Mouse (Mus musculus) heart, embryonic 11.5 days (tissue): Measurements from ENCODE around the gene Cracr2a. TPM values are rescaled to one million over a fixed set of nuclear protein-coding genes. Genes with fewer than 3 reads are reported as not detected.
A peak's percentile ranks its signal among the peaks of the same experiment; 100 is the strongest.

Experiments used
- ATAC-seq: fragments of 200-750 bp; cut with Nextera tagmentation; replicated peaks from 2 replicates; pipeline ENCODE4 v1.8.0; 2017; ENCODE audit warnings: moderate library complexity; ENCODE audit not compliant: insufficient number of reproducible peaks, low FRiP score, low TSS enrichment
- H3K27ac ChIP-seq: fragments of 300-500 bp; sonication (generic); 2 replicates; pipeline ENCODE4 v1.5.1; 2014; ENCODE audit warnings: mild to moderate bottlenecking, low read depth, low read length
- H3K27me3 ChIP-seq: fragments of 300-500 bp; sonication (generic); 2 replicates; pipeline ENCODE4 v1.6.1; 2014; ENCODE audit warnings: mild to moderate bottlenecking, low read length, mixed read lengths; ENCODE audit not compliant: control insufficient read depth, insufficient read depth
- H3K36me3 ChIP-seq: fragments of 300-500 bp; sonication (generic); 2 replicates; pipeline ENCODE4 v1.6.1; 2014; ENCODE audit warnings: mild to moderate bottlenecking, low read length, moderate library complexity, mixed read lengths; ENCODE audit not compliant: control insufficient read depth, insufficient read depth
- H3K4me1 ChIP-seq: fragments of 300-500 bp; sonication (generic); 2 replicates; pipeline ENCODE4 v1.6.1; 2014; ENCODE audit warnings: low read length; ENCODE audit not compliant: control insufficient read depth, insufficient read depth
- H3K4me2 ChIP-seq: fragments of 300-500 bp; sonication (generic); 2 replicates; pipeline ENCODE4 v1.6.1; 2014; ENCODE audit warnings: mild to moderate bottlenecking, moderate library complexity
- H3K4me3 ChIP-seq: fragments of 300-500 bp; sonication (generic); 2 replicates; pipeline ENCODE4 v1.5.1; 2014; ENCODE audit warnings: low read depth, low read length
- H3K9ac ChIP-seq: fragments of 300-500 bp; sonication (generic); 2 replicates; pipeline ENCODE4 v1.6.1; 2014; ENCODE audit warnings: mild to moderate bottlenecking, low read depth, low read length, moderate library complexity
- H3K9me3 ChIP-seq: fragments of 300-500 bp; sonication (generic); replicated peaks from 2 replicates; pipeline ENCODE4 v1.6.1; 2016; ENCODE audit warnings: low read length; ENCODE audit not compliant: control insufficient read depth
- WGBS: fragments of 180-500 bp; shearing (Covaris S2); extraction: QIAGEN DNeasy Blood & Tissue Kit; methylation state at CpG from one replicate; pipeline ENCODE4 v1.1.7; 2014; ENCODE audit not compliant: insufficient replicate concordance; 5-methylcytosine and 5-hydroxymethylcytosine counted together
- polyA plus RNA-seq: library from polyadenylated mRNA; unstranded; fragments of >200 nt; fragmentation: Nextera tagmentation; extraction: Ambion mirVana; gene quantifications from 2 replicates; pipeline ENCODE4 v1.2.1, GENCODE M21; 2014

The Cracr2a gene
- polyA plus RNA-seq, 1 experiment from 2014 or later, result 0.93 TPM

- 66% methylated on average over 11 of the region's 11 CpGs for WGBS
- H3K9ac ChIP-seq, result no peak overlapping the region
- no peak overlapping the region for H3K4me3 ChIP-seq
- no peaks in the 10 kb centered on the region for H3K27me3 ChIP-seq
- H3K4me1 ChIP-seq, result 0 out of 2 replicates have a peak, but pooled peaks cover 4% of the 10 kb centered on the region
- no peak overlapping the region for H3K27ac ChIP-seq
- no peak for ATAC-seq
- no peaks in the 10 kb centered on the region for H3K9me3 ChIP-seq
- H3K36me3 ChIP-seq, result no peaks in the 10 kb centered on the region
- H3K4me2 ChIP-seq, result no peak overlapping the region
Measured at GRCm38 (mm10) chr6:127573779-127574463, 12.8 kb downstream of the Cracr2a start.

- no peak for ATAC-seq
- Histone ChIP-seq H3K27ac (no peak overlapping the region), H3K9ac (no peak overlapping the region), H3K4me2 (no peak overlapping the region), H3K4me1 (0 out of 2 replicates have a peak, but pooled peaks cover 4% of the 10 kb centered on the region), H3K4me3 (no peak overlapping the region), H3K9me3 (no peaks in the 10 kb centered on the region), H3K36me3 (no peaks in the 10 kb centered on the region), H3K27me3 (no peaks in the 10 kb centered on the region)
- 82% methylated on average over 2 of the region's 2 CpGs for WGBS
Measured at GRCm38 (mm10) chr6:127575194-127575593, 14.1 kb downstream of the Cracr2a start.

DNA sequence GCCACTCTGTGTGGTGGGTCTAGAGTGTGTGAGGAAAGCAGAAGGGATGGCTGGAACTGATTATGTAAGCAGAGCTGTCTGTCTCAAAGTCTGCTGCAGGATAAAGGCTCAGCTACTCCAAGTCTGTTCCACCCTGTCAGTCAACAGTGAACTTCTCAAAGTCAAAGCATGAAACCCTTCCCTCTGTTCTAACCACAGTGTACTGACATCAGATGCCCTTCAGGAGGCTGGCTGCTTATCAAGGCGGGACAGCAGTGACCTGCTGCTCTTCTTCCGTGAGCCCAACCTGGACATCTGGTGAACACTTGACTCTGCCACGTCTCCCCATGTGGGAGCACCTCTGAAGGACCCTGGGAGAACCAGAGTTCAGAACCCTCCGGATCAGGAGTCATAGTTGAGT is 16.6 kb downstream of the Cracr2a start:
- no peak overlapping the region for H3K4me3 ChIP-seq
- no peaks in the 10 kb centered on the region for H3K36me3 ChIP-seq
- H3K27me3 ChIP-seq, result no peaks in the 10 kb centered on the region
- H3K27ac ChIP-seq, result no peak overlapping the region
- ATAC-seq, result no peak
- H3K9ac ChIP-seq, result no peak overlapping the region
- WGBS, result 49% methylated on average over 4 of the region's 4 CpGs
- H3K4me2 ChIP-seq, result no peak overlapping the region
- no peaks in the 10 kb centered on the region for H3K9me3 ChIP-seq
- H3K4me1 ChIP-seq, result peaks cover 10% of the 10 kb centered on the region

- H3K27ac ChIP-seq, result no peak overlapping the region
- no peak overlapping the region for H3K4me2 ChIP-seq
- no peaks in the 10 kb centered on the region for H3K36me3 ChIP-seq
- no peaks in the 10 kb centered on the region for H3K9me3 ChIP-seq
- 46% methylated on average over 7 of the region's 7 CpGs for whole genome bisulfite sequencing
- H3K4me1 ChIP-seq, result peaks cover 10% of the 10 kb centered on the region
- no peak overlapping the region for H3K9ac ChIP-seq
- H3K4me3 ChIP-seq, result no peak overlapping the region
- H3K27me3 ChIP-seq, result no peaks in the 10 kb centered on the region
- ATAC-seq, result no peak
Measured at GRCm38 (mm10) chr6:127578316-127578715, 17.2 kb downstream of the Cracr2a start.

- Histone ChIP-seq H3K9ac (no peak overlapping the region), H3K4me2 (no peak overlapping the region), H3K4me3 (no peak overlapping the region), H3K36me3 (no peaks in the 10 kb centered on the region), H3K27ac (no peak overlapping the region), H3K4me1 (peaks cover 10% of the 10 kb centered on the region), H3K27me3 (no peaks in the 10 kb centered on the region), H3K9me3 (no peaks in the 10 kb centered on the region)
- 40% methylated on average over 5 of the region's 5 CpGs for WGBS
- ATAC-seq, result no peak
Measured at GRCm38 (mm10) chr6:127578810-127579209, 17.7 kb downstream of the Cracr2a start.

DNA sequence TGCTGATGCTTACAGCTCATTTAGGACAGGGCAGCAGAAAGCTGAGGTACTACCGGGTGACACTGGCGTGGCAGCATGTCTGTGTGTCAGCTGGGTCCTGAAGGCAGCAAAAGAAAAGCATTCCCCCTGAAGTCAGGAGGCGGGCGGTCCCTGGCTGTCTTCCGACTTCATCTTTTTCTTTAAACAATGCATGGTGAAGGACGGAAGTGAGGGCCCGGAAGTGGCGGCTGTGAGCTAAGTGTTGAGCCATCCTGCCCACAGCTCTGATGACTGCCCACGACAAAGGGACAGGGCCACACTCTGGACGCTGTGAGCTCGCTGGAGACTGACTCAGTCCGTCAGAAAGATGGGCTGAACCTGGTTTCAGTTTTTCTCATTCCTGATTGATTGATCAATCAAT is 20.8 kb downstream of the Cracr2a start:
- no peaks in the 10 kb centered on the region for H3K27me3 ChIP-seq
- no peaks in the 10 kb centered on the region for H3K9me3 ChIP-seq
- H3K9ac ChIP-seq, result peak overlapping the region; percentile 58; the same call in 1 of the 2 replicates
- H3K4me1 ChIP-seq, result peaks cover 10% of the 10 kb centered on the region
- H3K4me2 ChIP-seq, result peak overlapping the region; percentile 75
- 26% methylated on average over 12 of the region's 12 CpGs for WGBS
- peak overlapping the region; percentile 41 for H3K4me3 ChIP-seq
- no peaks in the 10 kb centered on the region for H3K36me3 ChIP-seq
- H3K27ac ChIP-seq, result 0 out of 2 replicates have a peak overlapping the region, but pooled peaks have one; percentile 16
- no peak for ATAC-seq

DNA sequence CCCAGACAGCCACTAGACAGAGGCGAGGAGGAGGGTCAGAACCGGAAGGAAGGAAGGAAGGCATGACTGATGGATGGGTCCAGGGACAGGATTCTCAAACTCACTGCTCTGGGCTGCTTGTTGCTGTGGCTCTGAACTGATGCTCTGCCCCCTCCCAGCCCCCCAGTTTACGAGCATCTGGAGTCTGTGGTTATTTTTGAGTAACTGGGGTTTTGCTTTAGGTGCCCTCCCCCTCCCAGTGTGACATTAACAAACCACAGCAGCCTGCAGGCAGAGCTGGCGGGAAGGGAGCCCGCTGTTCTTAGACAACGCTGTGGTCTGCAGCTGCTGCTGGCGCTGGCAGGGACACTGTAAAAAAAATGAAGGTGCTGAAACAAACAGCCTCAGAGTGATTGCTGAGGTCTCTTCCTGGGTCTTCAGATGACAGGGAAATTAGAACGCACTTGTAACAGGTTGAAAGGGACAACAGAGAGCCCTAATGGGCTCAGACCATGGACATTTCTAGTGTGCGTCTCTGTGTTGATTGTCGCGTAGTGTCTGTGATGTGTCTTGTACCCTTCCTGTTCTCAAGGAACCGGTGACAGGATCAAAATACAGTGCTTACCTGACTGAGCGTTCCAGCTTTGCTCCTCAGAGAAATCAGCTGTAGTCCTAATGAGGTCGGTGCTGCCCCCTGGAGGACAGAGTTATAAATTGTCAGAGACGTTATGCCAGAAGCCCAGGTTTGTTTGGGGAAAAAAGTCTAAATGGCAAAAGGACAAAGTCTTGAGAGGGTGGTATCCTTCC is 21.4 kb downstream of the Cracr2a start:
- no peak for ATAC-seq
- Histone ChIP-seq H3K4me1 (peaks cover 10% of the 10 kb centered on the region), H3K4me2 (peak overlapping the region; percentile 75), H3K9me3 (no peaks in the 10 kb centered on the region), H3K27ac (0 out of 2 replicates have a peak overlapping the region, but pooled peaks have one; percentile 16), H3K9ac (peak overlapping the region; percentile 58; the same call in 1 of the 2 replicates), H3K4me3 (peak overlapping the region; percentile 41), H3K27me3 (no peaks in the 10 kb centered on the region), H3K36me3 (no peaks in the 10 kb centered on the region)
- 2% methylated on average over 15 of the region's 15 CpGs for WGBS

DNA sequence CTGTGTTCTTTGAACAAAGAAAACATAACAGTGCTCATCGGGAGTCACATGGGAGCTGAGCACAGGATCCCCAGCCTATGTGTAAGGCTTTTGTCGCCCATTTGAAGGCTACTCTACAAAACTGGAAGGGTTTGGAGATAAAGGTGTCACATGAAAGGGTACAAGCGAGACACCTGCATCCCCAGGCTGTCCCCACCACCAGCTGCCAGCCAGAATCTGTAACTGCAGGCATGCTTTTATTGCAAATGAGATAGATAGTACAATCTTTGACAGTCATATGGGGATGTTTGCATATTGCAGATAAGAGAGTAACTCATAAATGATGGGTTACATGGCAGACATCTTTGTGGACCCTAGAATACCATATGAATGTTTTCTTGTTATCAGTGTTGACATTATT is 30.3 kb downstream of the Cracr2a start:
- WGBS, result 51% methylated on average over 3 of the region's 3 CpGs

More for the DNA sequence above, 30.3 kb downstream of the Cracr2a start:
- Histone ChIP-seq H3K27me3 (peaks cover 9% of the 10 kb centered on the region), H3K4me3 (no peak overlapping the region), H3K4me1 (no peaks in the 10 kb centered on the region), H3K4me2 (no peak overlapping the region), H3K27ac (no peak overlapping the region), H3K9ac (no peak overlapping the region), H3K36me3 (no peaks in the 10 kb centered on the region), H3K9me3 (no peaks in the 10 kb centered on the region)
- ATAC-seq, result no peak
